In genomic region chr6:9999457-9999856, GRCm38 (mm10) we compare ENCODE assay signal across 18 mouse cellular contexts.
"Had no signal": no experiment of that assay in that cellular context is flagged by ENCODE, and none has a peak within 500 bp of the region (broad histone marks: within the 10 kb centered on the region; RNA-seq: fewer than 3 reads in every experiment).

No protein-coding gene starts in this region.

- H3K4me2 ChIP-seq: lung, embryonic 14.5 days; midbrain, embryonic 12.5 days; neural tube, embryonic 12.5 days had no signal

- H3K27me3 ChIP-seq: midbrain, embryonic 12.5 days; neural tube, embryonic 12.5 days had no signal

- H3K4me1 ChIP-seq: midbrain, embryonic 10.5 days; midbrain, embryonic 12.5 days; neural tube, embryonic 12.5 days had no signal

- H3K4me3 ChIP-seq: midbrain, embryonic 10.5 days; midbrain, embryonic 12.5 days; myocyte; neural tube, embryonic 12.5 days had no signal

- H3K27ac ChIP-seq: liver, embryonic 14.5 days; midbrain, embryonic 10.5 days; midbrain, embryonic 12.5 days; neural tube, embryonic 12.5 days had no signal

- DNase-seq: lung, adult 18-20 months; lung, embryonic 14.5 days; lung, postnatal 10 days; lung, postnatal 4 days; midbrain, embryonic 14.5 days; retina, postnatal 1 day; right cerebral cortex, adult 18-20 months; right cerebral cortex, postnatal 25 days; right cerebral cortex, postnatal 4 days; spleen, adult 18-20 months; thymus, adult 18-20 months; thymus, postnatal 14 days; thymus, postnatal 4 days had no signal

- H3K9me3 ChIP-seq: midbrain, embryonic 10.5 days; midbrain, embryonic 12.5 days; neural tube, embryonic 12.5 days had no signal

- H3K9ac ChIP-seq: liver, embryonic 14.5 days; lung, embryonic 14.5 days; midbrain, embryonic 12.5 days; neural tube, embryonic 12.5 days had no signal

- H3K36me3 ChIP-seq: midbrain, embryonic 10.5 days; midbrain, embryonic 12.5 days; neural tube, embryonic 12.5 days had no signal
